Mouse (Mus musculus) stomach, postnatal 0 days (tissue): ENCODE data around the gene Dll3.

Source experiments
- CTCF ChIP-seq: IDR thresholded peaks from 2 replicates; pipeline ENCODE4 v1.5.1; 2016; ENCODE audit warnings: antibody characterized with exemption, low read depth, mild to moderate bottlenecking, moderate library complexity
- EP300 ChIP-seq: optimal IDR thresholded peaks from 2 replicates; pipeline ENCODE3; 2016; ENCODE audit warnings: antibody characterized with exemption

GRCm38 (mm10) chr7:28268576-28268975 lies 33.5 kb downstream of the Dll3 start:
- TF ChIP-seq CTCF (no peak), EP300 (no peak)
